Mouse (Mus musculus) MEL (cell line): ENCODE results near the gene Gm10295.

ENCODE experiments used
- CTCF ChIP-seq, 3 experiments: IDR thresholded peaks in 2 of 3; conservative IDR thresholded peaks in 1 of 3; 2 replicates each; pipeline ENCODE4 v1.5.1; 2011 to 2012; ENCODE audit warnings: low read length in 3 of 3, low read depth in 2 of 3, mild to moderate bottlenecking in 2 of 3, improper control_type of control experiment in 1 of 3, inconsistent platforms in 1 of 3, mixed read lengths in 1 of 3, moderate library complexity in 1 of 3; ENCODE audit not compliant: control insufficient read depth in 1 of 3, insufficient read depth in 1 of 3, poor library complexity in 1 of 3, severe bottlenecking in 1 of 3
- E2F4 ChIP-seq: IDR thresholded peaks from 2 replicates; pipeline ENCODE4 v1.6.1; 2011; ENCODE audit warnings: low read depth, low read length, improper control_type of control experiment, borderline replicate concordance
- EP300 ChIP-seq, 2 experiments: IDR thresholded peaks; 2 replicates each; pipeline ENCODE4 v1.6.1; 2011; ENCODE audit warnings: improper control_type of control experiment in 2 of 2, low read length in 2 of 2, low read depth in 1 of 2, mild to moderate bottlenecking in 1 of 2
- ETS1 ChIP-seq: IDR thresholded peaks from 2 replicates; pipeline ENCODE4 v1.6.1; 2012; ENCODE audit warnings: low read depth, mild to moderate bottlenecking, inconsistent platforms, low read length, improper control_type of control experiment, moderate library complexity
- GABPA ChIP-seq: IDR thresholded peaks from 2 replicates; pipeline ENCODE4 v1.6.1; 2012; ENCODE audit warnings: low read depth, mild to moderate bottlenecking, inconsistent platforms, low read length, improper control_type of control experiment, moderate library complexity
- GATA1 ChIP-seq: IDR thresholded peaks from 2 replicates; pipeline ENCODE4 v1.6.1; 2011; ENCODE audit warnings: low read depth, low read length, improper control_type of control experiment
- MAX ChIP-seq: IDR thresholded peaks from 2 replicates; pipeline ENCODE4 v1.6.1; 2011; ENCODE audit warnings: low read length, improper control_type of control experiment
- MYC ChIP-seq: IDR thresholded peaks from 2 replicates; pipeline ENCODE4 v1.6.1; 2011; ENCODE audit warnings: low read depth, mild to moderate bottlenecking, low read length, improper control_type of control experiment, moderate library complexity
- NRF1 ChIP-seq: IDR thresholded peaks from 2 replicates; pipeline ENCODE4 v1.6.1; 2014; ENCODE audit warnings: low read depth, mild to moderate bottlenecking, inconsistent platforms, low read length, improper control_type of control experiment, moderate library complexity; ENCODE audit not compliant: poor library complexity, insufficient read depth, severe bottlenecking
- POLR2A ChIP-seq, 2 experiments: IDR thresholded peaks; 2 replicates each; pipeline ENCODE4 v1.6.1; 2011 to 2012; ENCODE audit warnings: low read length in 2 of 2, mild to moderate bottlenecking in 2 of 2, control low read depth in 1 of 2, improper control_type of control experiment in 1 of 2, low read depth in 1 of 2, moderate library complexity in 1 of 2; ENCODE audit not compliant: control insufficient read depth in 1 of 2, insufficient read depth in 1 of 2, poor library complexity in 1 of 2
- ZKSCAN1 ChIP-seq: IDR thresholded peaks from 2 replicates; pipeline ENCODE4 v1.6.1; 2012; ENCODE audit warnings: low read depth, mild to moderate bottlenecking, inconsistent platforms, low read length, improper control_type of control experiment, moderate library complexity
- ZMIZ1 ChIP-seq: IDR thresholded peaks from 2 replicates; pipeline ENCODE4 v1.6.1; 2012; ENCODE audit warnings: low read depth, mild to moderate bottlenecking, inconsistent platforms, low read length, improper control_type of control experiment, moderate library complexity
- ZNF384 ChIP-seq: IDR thresholded peaks from 2 replicates; pipeline ENCODE4 v1.6.1; 2012; ENCODE audit warnings: low read depth, mild to moderate bottlenecking, inconsistent platforms, low read length, improper control_type of control experiment

DNA sequence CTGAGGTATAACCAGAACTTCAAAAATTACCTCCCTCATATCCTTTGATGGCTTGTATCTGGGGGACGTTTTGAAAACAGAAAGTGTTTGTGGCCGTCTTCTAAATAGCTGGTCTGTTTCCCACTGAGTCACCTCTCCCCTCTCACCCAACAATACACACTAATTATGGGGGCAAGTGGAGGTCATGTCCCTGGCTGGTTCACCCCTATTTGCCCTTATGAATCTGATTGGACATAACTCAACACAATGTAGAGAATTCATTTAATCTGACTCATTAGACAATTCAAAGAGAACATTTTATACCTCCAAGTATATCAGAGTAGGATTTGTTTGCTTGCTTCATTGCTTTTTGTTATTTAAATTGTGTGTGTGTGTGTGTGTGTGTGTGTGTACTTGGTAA lies 20.6 kb upstream of the Gm10295 start:
- no peak for TF ChIP-seq E2F4
- no peak for TF ChIP-seq POLR2A (IDR thresholded peaks at IDR 0.05; ENCODE audit: control insufficient read depth in 1 of 2, insufficient read depth in 1 of 2, low read depth in 1 of 2, low read length in 2 of 2, poor library complexity in 1 of 2)
- no peak for TF ChIP-seq ZKSCAN1
- no peak for TF ChIP-seq MYC
- no peak for TF ChIP-seq NRF1
- no peak for TF ChIP-seq ETS1
- TF ChIP-seq GABPA = no peak
- TF ChIP-seq ZMIZ1 = no peak
- no peak for TF ChIP-seq GATA1
- TF ChIP-seq CTCF (IDR thresholded peaks at IDR 0.05 in 2 of 3, conservative IDR thresholded peaks at IDR 0.05 in 1 of 3; ENCODE audit: control insufficient read depth in 1 of 3, insufficient read depth in 1 of 3, low read depth in 2 of 3, low read length in 3 of 3, poor library complexity in 1 of 3, severe bottlenecking in 1 of 3) = no peak
- TF ChIP-seq EP300 (IDR thresholded peaks at IDR 0.05; ENCODE audit: low read depth in 1 of 2, low read length in 2 of 2) = no peak
- TF ChIP-seq ZNF384 = no peak
- TF ChIP-seq MAX = no peak
